Mouse (Mus musculus): ENCODE measurements around the gene Cpsf3. TPM values are rescaled to one million over a fixed set of nuclear protein-coding genes. Genes with fewer than 3 reads are reported as not detected.

Cpsf3 gene
- total and polyA plus RNA-seq, 3 experiments = 39.8 to 58.2 TPM; not detected in 1

GRCm38 (mm10) chr12:21288716-21289395 is 3.7 kb downstream of the Cpsf3 start:
- H3K27ac ChIP-seq (ENCODE audit: control insufficient read depth, low read depth, low read length) = no peak overlapping the region
- no peak for DNase-seq (ENCODE audit: low read depth, low spot score)
- H3K36me3 ChIP-seq (ENCODE audit: control insufficient read depth in 1 of 2, insufficient read depth in 2 of 2, low read length in 2 of 2) = peaks cover 0 to 9% of the 10 kb centered on the region in 2 experiments; a peak in 3 of 4 replicates
- H3K4me3 ChIP-seq (ENCODE audit: control insufficient read depth in 1 of 2, insufficient read depth in 1 of 2, low read depth in 2 of 2, low read length in 2 of 2) = no peak overlapping the region
- H3K79me2 ChIP-seq (ENCODE audit: control insufficient read depth, insufficient read depth, low read length, poor library complexity) = peaks cover 23% of the 10 kb centered on the region
- H3K27me3 ChIP-seq (ENCODE audit: control insufficient read depth in 1 of 2, insufficient read depth in 2 of 2, low read length in 2 of 2) = no peaks in the 10 kb centered on the region
- TF ChIP-seq CHD2 (IDR thresholded peaks at IDR 0.05; ENCODE audit: low read length) = no peak
- no peak for TF ChIP-seq POLR2AphosphoS2 (IDR thresholded peaks at IDR 0.05; ENCODE audit: low read length)
- no peak for TF ChIP-seq POLR2AphosphoS5 (IDR thresholded peaks at IDR 0.05; ENCODE audit: borderline replicate concordance, low read depth, low read length)
- TF ChIP-seq POLR2A (IDR thresholded peaks at IDR 0.05; ENCODE audit: control insufficient read depth in 1 of 2, insufficient read depth in 1 of 2, low read depth in 1 of 2, low read length in 2 of 2, poor library complexity in 1 of 2) = no peak
- TF ChIP-seq KAT2A (conservative IDR thresholded peaks at IDR 0.05; ENCODE audit: low read depth, low read length) = no peak
- TF ChIP-seq TCF12 (IDR thresholded peaks at IDR 0.05; ENCODE audit: low read depth, low read length) = no peak
- no peak for TF ChIP-seq BHLHE40 (IDR thresholded peaks at IDR 0.05; ENCODE audit: borderline replicate concordance, low read depth, low read length)
- TF ChIP-seq ZNF384 (IDR thresholded peaks at IDR 0.05; ENCODE audit: low read depth, low read length) = no peak
- no peak for TF ChIP-seq ZMIZ1 (IDR thresholded peaks at IDR 0.05; ENCODE audit: low read depth, low read length)
- TF ChIP-seq MYB (IDR thresholded peaks at IDR 0.05; ENCODE audit: low read depth, low read length) = no peak
- no peak for TF ChIP-seq CTCF (IDR thresholded peaks at IDR 0.05 in 2 of 3, conservative IDR thresholded peaks at IDR 0.05 in 1 of 3; ENCODE audit: control insufficient read depth in 1 of 3, insufficient read depth in 1 of 3, low read depth in 2 of 3, low read length in 3 of 3, poor library complexity in 1 of 3, severe bottlenecking in 1 of 3)
- no peak for TF ChIP-seq MEF2A (IDR thresholded peaks at IDR 0.05; ENCODE audit: extremely low read depth, insufficient replicate concordance, low read depth, low read length, poor library complexity, severe bottlenecking)
- no peak for TF ChIP-seq GATA1 (IDR thresholded peaks at IDR 0.05; ENCODE audit: low read depth, low read length)
- no peak for TF ChIP-seq ZC3H11A (IDR thresholded peaks at IDR 0.05; ENCODE audit: low read depth, low read length)
- TF ChIP-seq USF1 (IDR thresholded peaks at IDR 0.05; ENCODE audit: low read depth, low read length) = no peak
- no peak for TF ChIP-seq NRF1 (IDR thresholded peaks at IDR 0.05; ENCODE audit: insufficient read depth, low read depth, low read length, poor library complexity, severe bottlenecking)
- H3K4me1 ChIP-seq (ENCODE audit: control insufficient read depth in 1 of 2, insufficient read depth in 2 of 2, low read length in 2 of 2) = peaks cover 0 to 16% of the 10 kb centered on the region in 2 experiments; a peak in 3 of 4 replicates
- H3K9me3 ChIP-seq (replicated peaks; ENCODE audit: insufficient read depth, low read length) = no peaks in the 10 kb centered on the region
- H3K9ac ChIP-seq (ENCODE audit: control insufficient read depth, low read depth, low read length, poor library complexity, severe bottlenecking) = no peak overlapping the region

- Histone ChIP-seq H3K27me3 (ENCODE audit: control insufficient read depth in 1 of 2, insufficient read depth in 2 of 2, low read length in 2 of 2) (no peaks in the 10 kb centered on the region), H3K4me3 (ENCODE audit: control insufficient read depth in 1 of 2, insufficient read depth in 1 of 2, low read depth in 2 of 2, low read length in 2 of 2) (no peak overlapping the region), H3K9ac (ENCODE audit: control insufficient read depth, low read depth, low read length, poor library complexity, severe bottlenecking) (no peak overlapping the region), H3K27ac (ENCODE audit: control insufficient read depth, low read depth, low read length) (peak overlapping the region; percentile 37; the same call in 1 of the 2 replicates), H3K79me2 (ENCODE audit: control insufficient read depth, insufficient read depth, low read length, poor library complexity) (peaks cover 23% of the 10 kb centered on the region), H3K4me1 (ENCODE audit: control insufficient read depth in 1 of 2, insufficient read depth in 2 of 2, low read length in 2 of 2) (peaks cover 0 to 14% of the 10 kb centered on the region in 2 experiments; a peak in 3 of 4 replicates), H3K9me3 (replicated peaks; ENCODE audit: insufficient read depth, low read length) (no peaks in the 10 kb centered on the region), H3K36me3 (ENCODE audit: control insufficient read depth in 1 of 2, insufficient read depth in 2 of 2, low read length in 2 of 2) (peaks cover 0 to 9% of the 10 kb centered on the region in 2 experiments; a peak in 3 of 4 replicates)
- no peak for DNase-seq (ENCODE audit: low read depth, low spot score)
- TF ChIP-seq RCOR1 (IDR thresholded peaks at IDR 0.05; ENCODE audit: low read depth, low read length) = no peak
- TF ChIP-seq BHLHE40 (IDR thresholded peaks at IDR 0.05; ENCODE audit: borderline replicate concordance, low read depth, low read length) = no peak
- TF ChIP-seq RAD21 (IDR thresholded peaks at IDR 0.05; ENCODE audit: low read depth, low read length) = no peak
- no peak for TF ChIP-seq MYC (IDR thresholded peaks at IDR 0.05; ENCODE audit: low read depth, low read length)
These were observed 4.5 kb downstream of the Cpsf3 start for GRCm38 (mm10) chr12:21289651-21290050.

All from MEL (cell line).